Mouse (Mus musculus): Measurements from ENCODE around the gene Auts2.

The Auts2 gene

GRCm38 (mm10) chr5:131537155-131537830 is 1005.9 kb downstream of the Auts2 start:
- peak; percentile 63 to 67 for DNase-seq (ENCODE audit: low spot score in 2 of 2)

GRCm38 (mm10) chr5:131535752-131536151 is 1007.4 kb downstream of the Auts2 start:
- no peak for DNase-seq (ENCODE audit: low spot score in 2 of 2)

GRCm38 (mm10) chr5:131533815-131534214 is 1009.3 kb downstream of the Auts2 start:
- peak in 1 of 2 experiments; percentile 22 for DNase-seq (ENCODE audit: low spot score in 2 of 2)

GRCm38 (mm10) chr5:131531744-131532552 is 1011.2 kb downstream of the Auts2 start:
- DNase-seq (ENCODE audit: low spot score in 2 of 2), result no peak

- no peak for DNase-seq (ENCODE audit: low spot score in 2 of 2)
Observed at GRCm38 (mm10) chr5:131530828-131531227, 1012.3 kb downstream of the Auts2 start.

- DNase-seq (ENCODE audit: low spot score in 2 of 2), result no peak
Observed at GRCm38 (mm10) chr5:131526666-131527065, 1016.5 kb downstream of the Auts2 start.

- DNase-seq (ENCODE audit: low spot score in 2 of 2), result no peak
Observed at GRCm38 (mm10) chr5:131524900-131525465, 1018.2 kb downstream of the Auts2 start.

GRCm38 (mm10) chr5:131519560-131519959 is 1023.6 kb downstream of the Auts2 start:
- DNase-seq (ENCODE audit: low spot score in 2 of 2), result no peak

GRCm38 (mm10) chr5:131517677-131518076 is 1025.5 kb downstream of the Auts2 start:
- peak; percentile 64 to 69 for DNase-seq (ENCODE audit: low spot score in 2 of 2)

- peak; percentile 79 to 81 for DNase-seq (ENCODE audit: low spot score in 2 of 2)
Observed at GRCm38 (mm10) chr5:131515707-131516407, 1027.3 kb downstream of the Auts2 start.

- no peak for DNase-seq (ENCODE audit: low spot score in 2 of 2)
Observed at GRCm38 (mm10) chr5:131513753-131514152, 1029.4 kb downstream of the Auts2 start.

GRCm38 (mm10) chr5:131512617-131513016 is 1030.5 kb downstream of the Auts2 start:
- no peak for DNase-seq (ENCODE audit: low spot score in 2 of 2)

- no peak for DNase-seq (ENCODE audit: low spot score in 2 of 2)
Observed at GRCm38 (mm10) chr5:131510659-131511058, 1032.5 kb downstream of the Auts2 start.

- no peak for DNase-seq (ENCODE audit: low spot score in 2 of 2)
Observed at GRCm38 (mm10) chr5:131509315-131509714, 1033.8 kb downstream of the Auts2 start.

- DNase-seq (ENCODE audit: low spot score in 2 of 2), result no peak
Observed at GRCm38 (mm10) chr5:131498865-131499264, 1044.3 kb downstream of the Auts2 start.

- DNase-seq (ENCODE audit: low spot score in 2 of 2), result no peak
Observed at GRCm38 (mm10) chr5:131496517-131497216, 1046.5 kb downstream of the Auts2 start.

- DNase-seq (ENCODE audit: low spot score in 2 of 2), result no peak
Observed at GRCm38 (mm10) chr5:131494564-131494963, 1048.6 kb downstream of the Auts2 start.

- no peak for DNase-seq (ENCODE audit: low spot score in 2 of 2)
Observed at GRCm38 (mm10) chr5:131492535-131492934, 1050.6 kb downstream of the Auts2 start.

GRCm38 (mm10) chr5:131491843-131492242 is 1051.3 kb downstream of the Auts2 start:
- peak in 1 of 2 experiments; percentile 9 for DNase-seq (ENCODE audit: low spot score in 2 of 2)

- DNase-seq (ENCODE audit: low spot score in 2 of 2), result no peak
Observed at GRCm38 (mm10) chr5:131490811-131491210, 1052.3 kb downstream of the Auts2 start.

- no peak for DNase-seq (ENCODE audit: low spot score in 2 of 2)
Observed at GRCm38 (mm10) chr5:131489846-131490245, 1053.3 kb downstream of the Auts2 start.

Measured in heart, adult 9 months (tissue).